Comparison of ENCODE assay signal across 8 mouse cellular contexts in the genomic region with DNA sequence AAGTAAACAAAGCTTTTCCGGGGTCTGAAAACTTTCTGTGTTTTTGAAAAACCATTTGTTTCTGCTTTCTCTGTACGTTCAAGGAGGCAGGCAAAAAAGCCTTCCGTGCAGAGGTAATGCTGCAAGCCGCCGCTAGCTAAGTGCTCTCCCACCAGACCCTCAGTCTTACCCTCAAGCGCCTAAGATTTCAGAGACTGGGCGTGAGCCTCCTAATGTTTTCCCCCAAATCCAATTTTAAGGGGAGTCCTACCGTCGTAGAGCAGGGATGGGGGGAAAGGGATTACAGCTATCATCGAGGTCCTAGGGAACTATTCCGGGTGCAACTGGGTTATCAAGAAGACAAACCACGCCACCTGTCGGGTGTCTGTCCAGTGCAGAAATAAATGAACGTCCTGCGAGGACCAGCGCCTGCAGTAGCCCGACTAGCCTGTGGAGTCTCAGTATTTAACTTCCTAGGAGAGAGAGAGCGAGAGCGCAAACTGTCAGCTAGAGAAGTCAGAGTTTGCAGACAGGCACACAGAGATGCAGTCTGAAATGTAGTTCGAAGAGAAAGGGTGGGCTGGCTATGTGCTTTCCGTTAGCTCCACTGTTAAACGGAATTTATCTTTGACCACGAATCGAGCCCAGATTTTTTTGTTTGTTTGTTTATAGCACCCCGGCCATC. TPM values are rescaled to one million over a fixed set of nuclear protein-coding genes. Genes with fewer than 3 reads are reported as not detected.
DNase-seq lines count a peak whose midpoint lies in the region; ATAC-seq and TF ChIP-seq lines count a peak whose summit lies in the region.

No protein-coding gene starts in this region.

- peak overlapping the region; percentile 58 for H3K4me3 ChIP-seq in bone marrow, adult 2 months (replicated peaks; ENCODE audit: control insufficient read depth, low read depth, low read length)
- H3K4me3 ChIP-seq in heart, embryonic 14.5 days (ENCODE audit: control insufficient read depth in 1 of 2, insufficient read depth in 1 of 2, low read depth in 1 of 2, low read length in 2 of 2): peak overlapping the region; percentile 60 to 67
- peak overlapping the region; percentile 65 for H3K4me3 ChIP-seq in liver, postnatal 0 days (ENCODE audit: low read depth, low read length)
- H3K4me3 ChIP-seq in neural tube, embryonic 13.5 days: peak overlapping the region; percentile 47
- peak overlapping the region; percentile 89 for H3K4me3 ChIP-seq in testis, adult 2 months (ENCODE audit: control insufficient read depth, low read depth, low read length)

- TF ChIP-seq POLR2A in bone marrow, adult 2 months (IDR thresholded peaks at IDR 0.05; ENCODE audit: borderline replicate concordance, control insufficient read depth, low read depth, low read length): no peak
- TF ChIP-seq POLR2A in testis, adult 2 months (IDR thresholded peaks at IDR 0.05; ENCODE audit: control insufficient read depth, low read depth, low read length): no peak

- peak; percentile 40 for TF ChIP-seq CTCF in bone marrow, adult 2 months (IDR thresholded peaks at IDR 0.05; ENCODE audit: control insufficient read depth, insufficient read depth, low read length)
- peak; percentile 70 for TF ChIP-seq CTCF in liver, postnatal 0 days (IDR thresholded peaks at IDR 0.05; ENCODE audit: low read depth)
- TF ChIP-seq CTCF in testis, adult 2 months (IDR thresholded peaks at IDR 0.05; ENCODE audit: control insufficient read depth, insufficient read depth, insufficient replicate concordance, low read depth, low read length): 0 out of 2 replicates have a peak, but pooled peaks have one; percentile 2

- no peaks in the 10 kb centered on the region for H3K9me3 ChIP-seq in heart, embryonic 14.5 days (ENCODE audit: control insufficient read depth, low read length)
- H3K9me3 ChIP-seq in liver, postnatal 0 days (ENCODE audit: low read length): no peaks in the 10 kb centered on the region
- H3K9me3 ChIP-seq in neural tube, embryonic 13.5 days: no peaks in the 10 kb centered on the region

- H3K4me1 ChIP-seq in bone marrow, adult 2 months (ENCODE audit: control insufficient read depth, insufficient read depth, low read length): peaks cover 3% of the 10 kb centered on the region
- H3K4me1 ChIP-seq in heart, embryonic 14.5 days (ENCODE audit: control insufficient read depth in 2 of 2, insufficient read depth in 2 of 2, low read length in 2 of 2): peaks cover 3 to 7% of the 10 kb centered on the region in 2 experiments
- peaks cover 4% of the 10 kb centered on the region; the same call in 1 of the 2 replicates for H3K4me1 ChIP-seq in liver, postnatal 0 days (ENCODE audit: insufficient read depth)
- peaks cover 14% of the 10 kb centered on the region for H3K4me1 ChIP-seq in neural tube, embryonic 13.5 days (replicated peaks)
- peaks cover 12% of the 10 kb centered on the region for H3K4me1 ChIP-seq in testis, adult 2 months (ENCODE audit: control insufficient read depth, insufficient read depth, low read length)

- ATAC-seq in heart, embryonic 14.5 days (ENCODE audit: insufficient number of reproducible peaks, insufficient read depth, low FRiP score, low read depth): peak; percentile 69
- ATAC-seq in liver, postnatal 0 days: peak; percentile 87
- ATAC-seq in neural tube, embryonic 13.5 days (ENCODE audit: low read depth): peak; percentile 81

- H3K27ac ChIP-seq in bone marrow, adult 2 months (ENCODE audit: control insufficient read depth, insufficient read depth, low read depth, low read length, poor library complexity): no peak overlapping the region
- H3K27ac ChIP-seq in heart, embryonic 14.5 days (replicated peaks in 1 of 2; ENCODE audit: control insufficient read depth in 1 of 2, insufficient read depth in 1 of 2, low read depth in 2 of 2, low read length in 2 of 2): no peak overlapping the region
- H3K27ac ChIP-seq in liver, postnatal 0 days (ENCODE audit: low read depth): no peak overlapping the region
- H3K27ac ChIP-seq in neural tube, embryonic 13.5 days (replicated peaks): no peak overlapping the region
- no peak overlapping the region for H3K27ac ChIP-seq in testis, adult 2 months (ENCODE audit: control insufficient read depth, insufficient read depth, low read depth, low read length)

- H3K36me3 ChIP-seq in heart, embryonic 14.5 days (ENCODE audit: control insufficient read depth, insufficient read depth, low read length): no peaks in the 10 kb centered on the region
- no peaks in the 10 kb centered on the region for H3K36me3 ChIP-seq in liver, postnatal 0 days (replicated peaks; ENCODE audit: insufficient read depth, low read length)
- no peaks in the 10 kb centered on the region for H3K36me3 ChIP-seq in neural tube, embryonic 13.5 days
- H3K36me3 ChIP-seq in testis, adult 2 months (ENCODE audit: control insufficient read depth, insufficient read depth, low read length): no peaks in the 10 kb centered on the region

- peak overlapping the region; percentile 63 for H3K9ac ChIP-seq in heart, embryonic 14.5 days (ENCODE audit: low read length)
- peak overlapping the region; percentile 55; the same call in 1 of the 2 replicates for H3K9ac ChIP-seq in liver, postnatal 0 days (replicated peaks)
- peak overlapping the region; percentile 49 for H3K9ac ChIP-seq in neural tube, embryonic 13.5 days

- TF ChIP-seq EP300 in liver, postnatal 0 days (IDR thresholded peaks at IDR 0.05; ENCODE audit: low read depth): no peak

- peaks cover 8% of the 10 kb centered on the region for H3K27me3 ChIP-seq in heart, embryonic 14.5 days (ENCODE audit: control insufficient read depth, insufficient read depth, low read length)
- H3K27me3 ChIP-seq in liver, postnatal 0 days (ENCODE audit: insufficient read depth, low read length): peaks cover 12% of the 10 kb centered on the region
- peaks cover 41% of the 10 kb centered on the region for H3K27me3 ChIP-seq in neural tube, embryonic 13.5 days
- no peaks in the 10 kb centered on the region for H3K27me3 ChIP-seq in testis, adult 2 months (ENCODE audit: control insufficient read depth, insufficient read depth, low read length)

- peak; percentile 71 for DNase-seq in CD4-positive, CD25-positive, alpha-beta regulatory T cell, adult 2 months (ENCODE audit: low read depth, low spot score)
- DNase-seq in fat pad, adult 2 months (ENCODE audit: extremely low read depth, low read depth, low spot score): peak; percentile 11
- peak; percentile 88 for DNase-seq in kidney, postnatal 10 days
- peak; percentile 80 for DNase-seq in liver, postnatal 0 days

- peak overlapping the region; percentile 75 for H3K4me2 ChIP-seq in heart, embryonic 14.5 days (ENCODE audit: low read length)
- peak overlapping the region; percentile 95 for H3K4me2 ChIP-seq in liver, postnatal 0 days (ENCODE audit: low read depth, low read length)
- peak overlapping the region; percentile 74 for H3K4me2 ChIP-seq in neural tube, embryonic 13.5 days

- WGBS in bone marrow, adult 2 months: under 1% methylated on average over 25 of the region's 25 CpGs
- under 1% methylated on average over 25 of the region's 25 CpGs for WGBS in heart, embryonic 14.5 days
- 1% methylated on average over 25 of the region's 25 CpGs for WGBS in liver, postnatal 0 days (ENCODE audit: insufficient replicate concordance)
- 1% methylated on average over 25 of the region's 25 CpGs for WGBS in neural tube, embryonic 13.5 days

RNA-seq across cellular contexts. Expression of gene Wif1, which starts 0.5 kb away (rescaled TPM):
- 2.5 and 3.2 TPM in 2 replicates for polyA plus RNA-seq in bone marrow, adult 2 months (2011; ENCODE audit: insufficient read depth, insufficient read length, low replicate concordance, missing spikeins)
- 11.6 and 13.2 TPM in 2 replicates for polyA plus RNA-seq in heart, embryonic 14.5 days (2014; fragmentation: Nextera tagmentation; extraction: Ambion mirVana)
- 4.1 and 5.3 TPM in 2 replicates for polyA plus RNA-seq in liver, postnatal 0 days (2015; fragmentation: Nextera tagmentation; extraction: Ambion mirVana)
- 5.0 and 8.1 TPM in 2 replicates for polyA plus RNA-seq in neural tube, embryonic 13.5 days (2015; fragmentation: Nextera tagmentation; extraction: Ambion mirVana)
- 0.23 and 0.64 TPM in 2 replicates for polyA plus RNA-seq in testis, adult 2 months (2012; rRNA removed)

RNA-seq across cellular contexts. Expression of gene Lemd3, which starts 54.1 kb away (rescaled TPM):
- polyA plus RNA-seq in bone marrow, adult 2 months (2011; ENCODE audit: insufficient read depth, insufficient read length, low replicate concordance, missing spikeins): 4.7 and 5.6 TPM in 2 replicates
- polyA plus RNA-seq in heart, embryonic 14.5 days (2014; fragmentation: Nextera tagmentation; extraction: Ambion mirVana): 3.8 and 4.4 TPM in 2 replicates
- 0.90 and 1.3 TPM in 2 replicates for polyA plus RNA-seq in liver, postnatal 0 days (2015; fragmentation: Nextera tagmentation; extraction: Ambion mirVana)
- polyA plus RNA-seq in neural tube, embryonic 13.5 days (2015; fragmentation: Nextera tagmentation; extraction: Ambion mirVana): 3.1 TPM in 2 replicates
- polyA plus RNA-seq in testis, adult 2 months (2012; rRNA removed): 6.0 and 6.6 TPM in 2 replicates

Comparison
In these comparisons a context has a peak if more than half of its experiments do, and no peak if none do; other contexts are left out.
1. DNase-seq: peak in every context shown above with its lines; median percentile 88 in kidney, postnatal 10 days; 80 in liver, postnatal 0 days; 71 in CD4-positive, CD25-positive, alpha-beta regulatory T cell, adult 2 months; 11 in fat pad, adult 2 months.
2. CTCF ChIP-seq: peak in every context shown above with its lines; median percentile 70 in liver, postnatal 0 days; 40 in bone marrow, adult 2 months; 2 in testis, adult 2 months.